Comparison of ENCODE assay signal across 8 mouse cellular contexts in genomic region chr6:13069302-13070146, GRCm38 (mm10). TPM values are rescaled to one million over a fixed set of nuclear protein-coding genes. Genes with fewer than 3 reads are reported as not detected.
A peak's percentile ranks its signal among the peaks of the same experiment; 100 is the strongest.
DNase-seq lines count a peak whose midpoint lies in the region; ATAC-seq and TF ChIP-seq lines count a peak whose summit lies in the region.

TSS of gene Tmem106b (plus strand) at chr6:13069759.

- ATAC-seq in embryonic facial prominence, embryonic 14.5 days (ENCODE audit: low read depth), result peak; percentile 99
- peak; percentile 99 for ATAC-seq in limb, embryonic 13.5 days (ENCODE audit: low FRiP score, low read depth)
- ATAC-seq in midbrain, embryonic 16.5 days, result peak; percentile 100

- H3K4me1 ChIP-seq in embryonic facial prominence, embryonic 14.5 days (ENCODE audit: control insufficient read depth, insufficient read depth, low read length), result peaks cover 4% of the 10 kb centered on the region; the same call in 1 of the 2 replicates
- peaks cover 1% of the 10 kb centered on the region for H3K4me1 ChIP-seq in heart, adult 2 months (ENCODE audit: control insufficient read depth, insufficient read depth, low read length)
- peaks cover 4% of the 10 kb centered on the region for H3K4me1 ChIP-seq in limb, embryonic 13.5 days
- H3K4me1 ChIP-seq in midbrain, embryonic 16.5 days (ENCODE audit: control insufficient read depth, insufficient read depth, low read length), result peaks cover 9% of the 10 kb centered on the region

- peak within 1 kb of the TSS; percentile 58 for H3K27ac ChIP-seq in embryonic facial prominence, embryonic 14.5 days (replicated peaks; ENCODE audit: low read depth, low read length)
- peak within 1 kb of the TSS; percentile 98 for H3K27ac ChIP-seq in heart, adult 2 months
- peak within 1 kb of the TSS; percentile 55; the same call in 1 of the 2 replicates for H3K27ac ChIP-seq in limb, embryonic 13.5 days
- H3K27ac ChIP-seq in midbrain, embryonic 16.5 days (ENCODE audit: low read length), result peak within 1 kb of the TSS; percentile 85

- peak; percentile 71; the same call in 1 of the 2 replicates for TF ChIP-seq EP300 in heart, adult 2 months (IDR thresholded peaks at IDR 0.05; ENCODE audit: insufficient read depth, low read depth, low read length)

- H3K27me3 ChIP-seq in embryonic facial prominence, embryonic 14.5 days (replicated peaks; ENCODE audit: control insufficient read depth, insufficient read depth, low read length), result no peaks in the 10 kb centered on the region
- H3K27me3 ChIP-seq in heart, adult 2 months (ENCODE audit: control insufficient read depth, insufficient read depth, low read length), result no peaks in the 10 kb centered on the region
- H3K27me3 ChIP-seq in limb, embryonic 13.5 days, result no peaks in the 10 kb centered on the region
- H3K27me3 ChIP-seq in midbrain, embryonic 16.5 days (ENCODE audit: control insufficient read depth, insufficient read depth, low read depth, low read length), result no peaks in the 10 kb centered on the region

- peak within 1 kb of the TSS; percentile 97 for H3K9ac ChIP-seq in embryonic facial prominence, embryonic 14.5 days (ENCODE audit: low read depth, low read length)
- peak within 1 kb of the TSS; percentile 99 for H3K9ac ChIP-seq in heart, adult 2 months (ENCODE audit: low read depth, low read length)
- peak within 1 kb of the TSS; percentile 97 for H3K9ac ChIP-seq in limb, embryonic 13.5 days
- peak within 1 kb of the TSS; percentile 99 for H3K9ac ChIP-seq in midbrain, embryonic 16.5 days (ENCODE audit: low read depth, low read length)

- DNase-seq in 3T3-L1 (ENCODE audit: low read depth, low spot score), result peak; percentile 98
- DNase-seq in adrenal gland, postnatal 4 days (ENCODE audit: low spot score in 2 of 2), result peak; percentile 91 to 92
- DNase-seq in embryonic facial prominence, embryonic 14.5 days (ENCODE audit: low spot score), result peak; percentile 98
- DNase-seq in heart, adult 2 months, result peak; percentile 95 to 97
- peak; percentile 96 for DNase-seq in kidney, adult 8-10 months
- DNase-seq in spleen, postnatal 10 days (ENCODE audit: low spot score in 2 of 2), result peak; percentile 86 to 96

- peaks cover 2% of the 10 kb centered on the region; the same call in 1 of the 2 replicates for H3K79me2 ChIP-seq in heart, adult 2 months (replicated peaks; ENCODE audit: control insufficient read depth, insufficient read depth, low read length)

- peak within 1 kb of the TSS; percentile 72 for H3K4me2 ChIP-seq in embryonic facial prominence, embryonic 14.5 days (ENCODE audit: low read depth, low read length)
- peak within 1 kb of the TSS; percentile 71 for H3K4me2 ChIP-seq in limb, embryonic 13.5 days (replicated peaks)
- peak within 1 kb of the TSS; percentile 81 for H3K4me2 ChIP-seq in midbrain, embryonic 16.5 days (ENCODE audit: low read length)

- TF ChIP-seq CTCF in heart, adult 2 months (IDR thresholded peaks at IDR 0.05), result no peak

- 5% methylated on average over 28 of the region's 61 CpGs for WGBS in embryonic facial prominence, embryonic 14.5 days
- WGBS in heart, adult 2 months, result 2% methylated on average over 61 of the region's 61 CpGs
- WGBS in limb, embryonic 13.5 days, result 3% methylated on average over 61 of the region's 61 CpGs
- WGBS in midbrain, embryonic 16.5 days, result 4% methylated on average over 48 of the region's 61 CpGs

- peak within 1 kb of the TSS; percentile 80 for H3K4me3 ChIP-seq in embryonic facial prominence, embryonic 14.5 days (ENCODE audit: low read depth, low read length)
- peak within 1 kb of the TSS; percentile 78 for H3K4me3 ChIP-seq in heart, adult 2 months
- peak within 1 kb of the TSS; percentile 96 for H3K4me3 ChIP-seq in limb, embryonic 13.5 days
- H3K4me3 ChIP-seq in midbrain, embryonic 16.5 days (ENCODE audit: low read depth, low read length), result peak within 1 kb of the TSS; percentile 95

- peaks cover 25% of the 10 kb centered on the region for H3K36me3 ChIP-seq in embryonic facial prominence, embryonic 14.5 days (ENCODE audit: control insufficient read depth, insufficient read depth, low read length)
- H3K36me3 ChIP-seq in heart, adult 2 months (ENCODE audit: control insufficient read depth, insufficient read depth, low read length), result peaks cover 30% of the 10 kb centered on the region
- peaks cover 27% of the 10 kb centered on the region for H3K36me3 ChIP-seq in limb, embryonic 13.5 days
- peaks cover 12% of the 10 kb centered on the region for H3K36me3 ChIP-seq in midbrain, embryonic 16.5 days (ENCODE audit: control insufficient read depth, insufficient read depth, low read length)

- peak; percentile 97 for TF ChIP-seq POLR2A in heart, adult 2 months (IDR thresholded peaks at IDR 0.05; ENCODE audit: insufficient read depth, low read depth, low read length)

- intact Hi-C loops in heart, adult 2 months (cut with DNase I), result loop anchor here (10.0 kb wide), 1 partner anchor 315 kb away; no protein-coding TSS in a partner anchor

- H3K9me3 ChIP-seq in embryonic facial prominence, embryonic 14.5 days (ENCODE audit: control insufficient read depth, low read length), result no peaks in the 10 kb centered on the region
- no peaks in the 10 kb centered on the region for H3K9me3 ChIP-seq in limb, embryonic 13.5 days
- H3K9me3 ChIP-seq in midbrain, embryonic 16.5 days (replicated peaks; ENCODE audit: control insufficient read depth, low read length, poor library complexity, severe bottlenecking), result no peaks in the 10 kb centered on the region

RNA-seq across cellular contexts. Expression of gene Tmem106b, which starts in this region (rescaled TPM):
- 100 to 1,000 TPM; 109 to 113 TPM for total RNA-seq in adrenal gland, postnatal 4 days (2021)
- 45.0 and 54.6 TPM in 2 replicates for polyA plus RNA-seq in embryonic facial prominence, embryonic 14.5 days (2014; fragmentation: Nextera tagmentation; extraction: Ambion mirVana)
- total RNA-seq in heart, adult 2 months (2021), result 100 to 1,000 TPM; 151 to 181 TPM
- 25.6 and 52.4 TPM in 2 replicates for polyA plus RNA-seq in heart, adult 2 months (2012; rRNA removed)
- polyA plus RNA-seq in limb, embryonic 13.5 days (2015; fragmentation: Nextera tagmentation; extraction: Ambion mirVana), result 36.5 and 39.7 TPM in 2 replicates
- 36.2 and 46.2 TPM in 2 replicates for polyA plus RNA-seq in midbrain, embryonic 16.5 days (2015; fragmentation: Nextera tagmentation; extraction: Ambion mirVana)

Comparison
In these comparisons a context has a peak if more than half of its experiments do, and no peak if none do; other contexts are left out.
1. Peak in every context shown above with its lines: DNase-seq, ATAC-seq, H3K4me3 ChIP-seq and H3K27ac ChIP-seq.